Mouse (Mus musculus) forebrain, embryonic 16.5 days (tissue): ENCODE results near the gene Aldh9a1. TPM values are rescaled to one million over a fixed set of nuclear protein-coding genes. Genes with fewer than 3 reads are reported as not detected.

ENCODE experiments used
- ATAC-seq: fragments of 200-750 bp; cut with Nextera tagmentation; 2 replicates; pipeline ENCODE4 v1.8.0; 2017; ENCODE audit warnings: mild to moderate bottlenecking, moderate library complexity
- H3K27ac ChIP-seq: fragments of 300-500 bp; sonication (generic); 2 replicates; pipeline ENCODE4 v1.5.1; 2014; ENCODE audit warnings: low read length, control low read depth
- H3K27me3 ChIP-seq: fragments of 300-500 bp; sonication (generic); replicated peaks from 2 replicates; pipeline ENCODE4 v1.6.1; 2014; ENCODE audit warnings: low read length; ENCODE audit not compliant: control insufficient read depth, insufficient read depth
- H3K36me3 ChIP-seq: fragments of 300-500 bp; sonication (generic); 2 replicates; pipeline ENCODE4 v1.6.1; 2014; ENCODE audit not compliant: control insufficient read depth, insufficient read depth
- H3K4me1 ChIP-seq: fragments of 300-500 bp; sonication (generic); replicated peaks from 2 replicates; pipeline ENCODE4 v1.6.1; 2014; ENCODE audit warnings: low read length; ENCODE audit not compliant: control insufficient read depth, insufficient read depth
- H3K4me2 ChIP-seq: fragments of 300-500 bp; sonication (generic); 2 replicates; pipeline ENCODE4 v1.6.1; 2014; ENCODE audit warnings: mild to moderate bottlenecking, low read length, control low read depth
- H3K4me3 ChIP-seq: fragments of 300-500 bp; sonication (generic); replicated peaks from 2 replicates; pipeline ENCODE4 v1.5.1; 2014; ENCODE audit warnings: mild to moderate bottlenecking, low read length, control low read depth
- H3K9ac ChIP-seq: fragments of 300-500 bp; sonication (generic); replicated peaks from 2 replicates; pipeline ENCODE4 v1.6.1; 2014; ENCODE audit warnings: low read depth, low read length, control low read depth
- H3K9me3 ChIP-seq: fragments of 300-500 bp; sonication (generic); 2 replicates; pipeline ENCODE4 v1.6.1; 2016; ENCODE audit warnings: low read length; ENCODE audit not compliant: control insufficient read depth
- WGBS: fragments of 180-500 bp; shearing (Covaris S2); extraction: QIAGEN DNeasy Blood & Tissue Kit; methylation state at CpG from one replicate; pipeline ENCODE4 v1.1.7; 2014; 5-methylcytosine and 5-hydroxymethylcytosine counted together
- polyA plus RNA-seq: library from polyadenylated mRNA; unstranded; fragments of >200 nt; fragmentation: Nextera tagmentation; extraction: Ambion mirVana; gene quantifications from 2 replicates; pipeline ENCODE4 v1.2.1, GENCODE M21; 2015

Aldh9a1 gene
- 30.8 and 32.6 TPM in 2 replicates for polyA plus RNA-seq

- Histone ChIP-seq H3K27ac (peak within 1 kb of the TSS; percentile 57), H3K27me3 (no peaks in the 10 kb centered on the region), H3K9ac (peak within 1 kb of the TSS; percentile 72), H3K4me3 (peak within 1 kb of the TSS; percentile 77), H3K4me1 (0 out of 2 replicates have a peak, but pooled peaks cover 3% of the 10 kb centered on the region), H3K36me3 (no peaks in the 10 kb centered on the region; the same call in 1 of the 2 replicates), H3K9me3 (no peaks in the 10 kb centered on the region), H3K4me2 (peak within 1 kb of the TSS; percentile 81)
- ATAC-seq, result peak; percentile 98
- WGBS, result under 1% methylated on average over 55 of the region's 55 CpGs
Measured at GRCm38 (mm10) chr1:167349815-167350596, at the start of gene Aldh9a1. Gene Aldh9a1 (plus strand): TSS chr1:167349991.

GRCm38 (mm10) chr1:167300122-167300521 is 49.7 kb upstream of the Aldh9a1 start:
- no peaks in the 10 kb centered on the region for H3K4me1 ChIP-seq
- no peaks in the 10 kb centered on the region for H3K9me3 ChIP-seq
- no peak overlapping the region for H3K4me3 ChIP-seq
- H3K36me3 ChIP-seq, result no peaks in the 10 kb centered on the region
- H3K9ac ChIP-seq, result no peak overlapping the region
- ATAC-seq, result no peak
- no peak overlapping the region for H3K4me2 ChIP-seq
- no peak overlapping the region for H3K27ac ChIP-seq
- 87% methylated on average over 2 of the region's 2 CpGs for WGBS
- H3K27me3 ChIP-seq, result no peaks in the 10 kb centered on the region

- H3K27me3 ChIP-seq, result no peaks in the 10 kb centered on the region
- ATAC-seq, result no peak
- no peaks in the 10 kb centered on the region for H3K9me3 ChIP-seq
- H3K9ac ChIP-seq, result no peak overlapping the region
- no peak overlapping the region for H3K27ac ChIP-seq
- no peak overlapping the region for H3K4me3 ChIP-seq
- 74% methylated on average over 7 of the region's 7 CpGs for WGBS
- peaks cover 9% of the 10 kb centered on the region for H3K4me1 ChIP-seq
- no peak overlapping the region for H3K4me2 ChIP-seq
- H3K36me3 ChIP-seq, result peaks cover 2% of the 10 kb centered on the region; the same call in 1 of the 2 replicates
Measured at GRCm38 (mm10) chr1:167305501-167306137, 44.2 kb upstream of the Aldh9a1 start.

GRCm38 (mm10) chr1:167306451-167307240 is 43.1 kb upstream of the Aldh9a1 start:
- no peak overlapping the region for H3K4me2 ChIP-seq
- H3K27me3 ChIP-seq, result no peaks in the 10 kb centered on the region
- WGBS, result 70% methylated on average over 5 of the region's 5 CpGs
- H3K9ac ChIP-seq, result no peak overlapping the region
- H3K9me3 ChIP-seq, result no peaks in the 10 kb centered on the region
- H3K4me3 ChIP-seq, result no peak overlapping the region
- no peak for ATAC-seq
- H3K4me1 ChIP-seq, result peaks cover 9% of the 10 kb centered on the region
- H3K36me3 ChIP-seq, result peaks cover 3% of the 10 kb centered on the region; the same call in 1 of the 2 replicates
- no peak overlapping the region for H3K27ac ChIP-seq

GRCm38 (mm10) chr1:167307674-167308073 is 42.1 kb upstream of the Aldh9a1 start:
- H3K27me3 ChIP-seq, result no peaks in the 10 kb centered on the region
- peak overlapping the region; percentile 84; the same call in 1 of the 2 replicates for H3K9ac ChIP-seq
- WGBS, result 67% methylated on average over 11 of the region's 11 CpGs
- H3K27ac ChIP-seq, result no peak overlapping the region
- peak overlapping the region; percentile 50 for H3K4me2 ChIP-seq
- H3K36me3 ChIP-seq, result peaks cover 3% of the 10 kb centered on the region; the same call in 1 of the 2 replicates
- peak overlapping the region; percentile 67 for H3K4me3 ChIP-seq
- no peaks in the 10 kb centered on the region for H3K9me3 ChIP-seq
- H3K4me1 ChIP-seq, result peaks cover 9% of the 10 kb centered on the region
- ATAC-seq, result no peak

GRCm38 (mm10) chr1:167308261-167309054 is 41.3 kb upstream of the Aldh9a1 start, which contains the start of gene Tmco1:
Gene Tmco1 (plus strand): TSS chr1:167308378.
- Histone ChIP-seq H3K27me3 (no peaks in the 10 kb centered on the region), H3K4me3 (peak within 1 kb of the TSS; percentile 67), H3K9ac (peak within 1 kb of the TSS; percentile 84), H3K27ac (peak within 1 kb of the TSS; percentile 92), H3K4me1 (peaks cover 9% of the 10 kb centered on the region), H3K4me2 (peak within 1 kb of the TSS; percentile 89), H3K36me3 (peaks cover 3% of the 10 kb centered on the region; the same call in 1 of the 2 replicates), H3K9me3 (no peaks in the 10 kb centered on the region)
- WGBS, result under 1% methylated on average over 79 of the region's 82 CpGs
- ATAC-seq, result peak; percentile 99

- no peak overlapping the region for H3K9ac ChIP-seq
- H3K36me3 ChIP-seq, result peaks cover 3% of the 10 kb centered on the region; the same call in 1 of the 2 replicates
- H3K27ac ChIP-seq, result no peak overlapping the region
- no peak for ATAC-seq
- H3K27me3 ChIP-seq, result no peaks in the 10 kb centered on the region
- H3K4me3 ChIP-seq, result no peak overlapping the region
- H3K4me2 ChIP-seq, result no peak overlapping the region
- H3K9me3 ChIP-seq, result no peaks in the 10 kb centered on the region
- peaks cover 9% of the 10 kb centered on the region for H3K4me1 ChIP-seq
Measured at GRCm38 (mm10) chr1:167312367-167312766, 37.4 kb upstream of the Aldh9a1 start.

- H3K36me3 ChIP-seq, result peaks cover 3% of the 10 kb centered on the region; the same call in 1 of the 2 replicates
- ATAC-seq, result no peak
- no peak overlapping the region for H3K4me2 ChIP-seq
- no peaks in the 10 kb centered on the region for H3K27me3 ChIP-seq
- peaks cover 6% of the 10 kb centered on the region for H3K4me1 ChIP-seq
- H3K4me3 ChIP-seq, result no peak overlapping the region
- 93% methylated on average over 4 of the region's 4 CpGs for WGBS
- H3K27ac ChIP-seq, result no peak overlapping the region
- no peaks in the 10 kb centered on the region for H3K9me3 ChIP-seq
- no peak overlapping the region for H3K9ac ChIP-seq
Measured at GRCm38 (mm10) chr1:167313220-167313619, 36.6 kb upstream of the Aldh9a1 start.
